Mouse (Mus musculus) kidney, adult 8-10 months (tissue): ENCODE data around the gene Gm5800.
"Not testable (repeated sequence)": the region's sequence is repeated elsewhere in the genome, so short reads cannot be mapped to it uniquely, and the experiment has no call there.

Experiments used
- DNase-seq, 2 experiments: peaks; one replicate each; pipeline ENCODE4 v3.0.0; 2022

Gm5800 gene

DNA sequence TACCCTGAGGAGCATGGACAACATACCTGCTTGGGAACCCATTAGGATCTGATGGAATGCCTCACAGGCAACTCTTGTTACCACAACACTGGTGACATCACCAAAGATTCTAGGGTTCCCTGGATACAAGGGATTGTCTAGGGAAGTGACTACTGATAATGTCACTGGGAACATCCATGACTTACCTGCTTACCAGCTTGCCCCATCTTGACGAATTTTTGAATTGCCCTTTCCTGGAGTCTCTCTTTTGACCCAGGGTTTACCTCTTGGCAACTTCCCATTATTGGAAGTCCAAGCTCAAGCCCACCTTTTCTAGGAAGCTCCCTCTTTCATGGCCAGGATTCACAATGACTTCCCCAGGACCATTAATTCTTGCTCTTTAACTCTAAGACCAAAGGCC lies at the start of gene Gm5800:
TSS of gene Gm5800 (minus strand) at position 101 of the 400 bp plus-strand sequence.
- DNase-seq = no peak

DNA sequence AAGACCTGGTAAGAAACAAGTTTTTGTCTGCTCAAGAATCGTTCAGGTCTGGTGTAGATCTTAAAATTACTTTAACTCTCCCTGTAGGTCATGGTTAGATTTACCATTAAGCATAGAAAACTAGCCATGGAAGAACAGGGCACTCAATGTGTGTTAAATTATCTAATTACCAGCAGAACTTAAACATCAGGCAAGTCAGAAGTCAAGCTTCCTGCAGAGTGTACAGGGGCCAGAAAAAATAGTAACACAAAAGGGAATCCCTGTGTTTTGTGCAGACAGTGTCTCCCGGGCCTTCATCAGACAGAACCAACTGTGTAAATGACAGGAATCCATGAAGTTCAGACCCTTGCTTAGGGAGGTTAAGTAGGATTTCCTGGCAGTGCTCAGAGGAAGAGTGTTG lies 39.0 kb upstream of the Gm5800 start:
- no peak for DNase-seq

DNA sequence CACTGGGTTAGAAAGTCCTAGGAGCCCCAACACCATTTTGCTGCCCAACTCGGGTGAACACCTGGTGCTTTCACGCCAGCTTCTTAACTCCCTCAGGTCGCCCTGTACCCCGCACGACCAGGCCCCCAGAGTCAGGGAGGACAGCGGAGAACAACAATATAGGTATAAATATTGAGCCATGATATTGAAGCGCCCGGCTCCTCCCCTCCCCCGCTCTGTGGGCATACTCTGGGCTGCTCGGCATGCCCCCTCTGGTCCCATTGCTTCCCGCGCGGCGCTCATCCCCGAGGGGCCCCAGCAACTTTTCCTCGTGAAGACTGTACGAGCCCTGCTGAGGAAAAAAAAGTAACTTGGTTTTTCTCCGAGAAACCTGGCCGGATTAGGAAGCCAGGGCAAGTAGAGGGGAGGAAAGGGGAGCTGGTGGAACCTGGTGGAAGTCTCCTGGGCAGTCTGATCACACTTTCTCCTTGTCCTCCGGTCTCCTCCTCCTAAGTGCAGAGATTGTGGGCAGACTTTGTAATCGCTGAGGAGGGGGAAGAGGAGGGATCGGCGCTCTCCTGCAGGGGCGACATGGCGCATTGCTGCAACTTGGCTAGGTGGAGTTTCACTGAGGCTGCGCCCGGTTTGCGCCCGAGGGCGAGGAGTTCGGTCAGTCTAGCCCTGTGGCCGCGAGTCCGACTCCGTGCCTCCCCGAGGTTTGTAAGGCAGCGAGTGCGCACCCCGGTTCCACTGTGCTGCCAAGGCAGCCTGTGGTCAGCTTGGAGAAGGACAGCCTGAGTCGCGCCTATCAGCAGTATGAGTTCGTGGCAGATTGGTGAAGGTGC lies 23.6 kb upstream of the Gm5800 start:
- no peak for DNase-seq

DNA sequence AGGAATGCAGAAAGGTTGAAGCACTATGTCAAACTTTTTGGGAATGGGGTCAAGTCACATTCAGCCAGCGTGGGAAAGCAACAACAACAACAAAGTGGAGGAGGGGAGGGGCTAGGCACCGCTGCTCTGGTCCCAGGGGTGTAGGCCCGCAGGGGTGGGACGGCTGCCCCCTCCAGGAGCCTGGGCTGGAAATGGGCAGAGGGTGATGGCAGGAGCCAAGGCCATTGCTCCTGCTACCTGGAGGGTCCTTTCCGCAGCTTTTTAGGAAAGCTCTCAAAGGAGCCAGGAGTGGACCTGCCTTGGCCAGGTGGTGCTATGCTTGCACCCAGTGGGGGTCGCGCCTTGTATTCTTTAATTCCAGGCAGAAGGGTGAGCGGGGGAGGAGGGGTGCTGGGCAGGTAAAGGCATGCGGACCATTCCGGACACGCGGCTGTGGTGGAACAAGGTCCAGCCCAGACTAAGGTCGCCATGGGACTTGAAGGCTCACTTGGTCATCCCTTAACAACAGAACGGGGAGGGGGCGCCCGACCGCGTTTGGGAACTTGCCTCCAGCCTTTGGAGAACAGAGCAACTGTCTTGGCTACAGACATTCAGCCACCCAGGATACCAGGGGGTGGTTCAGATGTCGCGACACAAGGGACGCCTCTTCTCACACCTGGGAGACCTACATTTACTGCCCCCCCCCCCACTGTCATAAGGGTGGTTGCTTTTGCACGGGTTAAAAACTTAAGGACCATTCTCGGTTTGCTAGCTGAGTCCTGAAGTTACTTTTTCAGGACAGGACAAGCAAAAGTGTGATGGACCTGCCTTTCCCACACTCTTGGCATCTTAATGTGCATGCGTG lies 22.4 kb upstream of the Gm5800 start:
- no peak for DNase-seq

- no peak for DNase-seq
Measured at GRCm38 (mm10) chr14:51738411-51739149, 21.6 kb upstream of the Gm5800 start.

- no peak for DNase-seq
Measured at GRCm38 (mm10) chr14:51737967-51738366, 21.0 kb upstream of the Gm5800 start.

- DNase-seq = not testable (repeated sequence)
Measured at GRCm38 (mm10) chr14:51695368-51695767, 21.6 kb downstream of the Gm5800 start, which contains the start of gene Gm17079. Gm17079 (minus strand) TSS chr14:51695468.

DNA sequence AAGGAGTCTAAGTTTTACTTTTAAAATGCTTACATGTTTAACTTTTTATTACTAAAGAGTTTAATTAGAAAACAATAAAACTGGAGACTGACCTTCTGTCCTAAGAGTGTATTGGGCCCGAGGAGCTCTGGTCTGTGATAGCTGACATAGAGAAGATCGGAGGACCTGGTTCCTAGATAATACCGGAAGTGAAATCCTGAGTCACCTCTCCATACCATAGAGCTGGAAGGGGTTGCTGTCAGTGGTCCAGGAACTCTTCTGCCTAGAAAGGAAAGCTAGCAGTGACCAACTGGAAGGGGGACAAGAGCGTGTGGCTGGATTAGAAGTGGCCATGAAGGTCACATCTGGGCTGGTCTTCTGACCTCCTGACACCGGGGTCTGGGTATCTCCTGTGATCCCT lies 39.7 kb downstream of the Gm5800 start:
- DNase-seq = no peak
